Mouse (Mus musculus) left cerebral cortex, adult 18-20 months (tissue): Measurements from ENCODE around the gene Hk1. TPM values are rescaled to one million over a fixed set of nuclear protein-coding genes. Genes with fewer than 3 reads are reported as not detected.

ENCODE experiments used
- DNase-seq, 2 experiments: peaks; one replicate each; pipeline ENCODE4 v3.0.0; 2021 to 2022; ENCODE audit warnings: low spot score in 2 of 2, mixed read lengths in 1 of 2
- total RNA-seq, 2 experiments: library from RNA; stranded (reverse); gene quantifications; 2 replicates each; pipeline ENCODE4 v1.2.3; 2021

Hk1 gene
- total RNA-seq, 2 experiments from 2014 or later, result 311 to 318 TPM

DNA sequence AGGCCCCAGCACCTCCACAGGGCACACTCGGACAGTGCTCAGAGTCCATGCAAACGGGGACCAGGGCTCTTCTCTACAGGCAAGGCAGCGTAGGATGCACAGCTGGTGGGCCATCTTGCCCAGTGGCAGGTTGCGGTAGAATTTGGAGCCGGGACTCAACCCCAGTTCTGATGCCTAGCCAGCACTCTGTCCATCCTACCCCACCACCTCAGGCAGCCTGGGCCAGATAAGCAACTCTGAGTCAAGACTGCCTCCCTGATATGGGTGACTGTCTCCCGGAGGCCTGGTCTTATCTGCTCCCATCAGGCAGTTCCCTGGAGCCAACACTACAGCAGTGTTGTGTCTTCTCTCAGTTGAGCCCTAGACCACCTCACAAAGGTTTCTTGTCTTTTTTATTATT is 37.2 kb downstream of the Hk1 start:
- no peak for DNase-seq

DNA sequence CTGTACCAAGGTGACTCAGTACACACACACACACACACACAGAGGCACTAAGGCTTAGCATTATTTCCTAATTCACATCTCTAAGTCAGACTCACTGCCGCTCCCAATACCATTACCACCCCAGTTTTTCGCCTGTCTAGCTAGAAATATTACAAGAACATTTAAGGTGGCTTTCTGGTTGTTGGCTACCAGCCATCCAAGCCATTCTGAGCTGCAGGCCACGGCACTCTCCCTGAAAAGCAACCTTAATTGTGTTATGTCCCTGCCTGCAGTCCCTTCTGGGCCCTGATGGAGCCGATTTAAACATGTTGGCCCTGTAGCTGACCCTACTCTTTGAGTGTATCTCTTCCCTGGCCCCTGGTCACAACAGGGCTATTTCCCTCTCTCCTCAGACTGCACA is 37.8 kb downstream of the Hk1 start:
- DNase-seq, result no peak

DNA sequence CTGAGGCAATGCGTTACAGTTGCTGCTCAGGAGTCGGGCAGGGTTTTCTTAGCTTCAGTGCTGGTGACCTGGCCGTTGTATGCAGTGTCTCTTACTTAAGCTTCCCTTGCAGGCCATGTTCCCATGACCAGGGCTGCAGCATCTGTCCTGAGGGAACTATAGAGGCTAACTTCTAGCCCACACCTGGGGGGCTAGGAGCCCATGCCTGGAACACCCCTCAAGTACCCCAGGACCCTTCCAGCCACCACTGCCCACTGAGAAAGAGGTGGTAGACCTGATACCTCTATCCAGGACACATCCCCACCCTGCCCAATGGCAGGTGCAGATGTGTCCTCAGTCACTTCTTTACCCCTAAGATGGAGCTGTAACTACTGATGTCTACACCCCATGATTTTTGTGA is 38.7 kb downstream of the Hk1 start:
- DNase-seq, result no peak

DNA sequence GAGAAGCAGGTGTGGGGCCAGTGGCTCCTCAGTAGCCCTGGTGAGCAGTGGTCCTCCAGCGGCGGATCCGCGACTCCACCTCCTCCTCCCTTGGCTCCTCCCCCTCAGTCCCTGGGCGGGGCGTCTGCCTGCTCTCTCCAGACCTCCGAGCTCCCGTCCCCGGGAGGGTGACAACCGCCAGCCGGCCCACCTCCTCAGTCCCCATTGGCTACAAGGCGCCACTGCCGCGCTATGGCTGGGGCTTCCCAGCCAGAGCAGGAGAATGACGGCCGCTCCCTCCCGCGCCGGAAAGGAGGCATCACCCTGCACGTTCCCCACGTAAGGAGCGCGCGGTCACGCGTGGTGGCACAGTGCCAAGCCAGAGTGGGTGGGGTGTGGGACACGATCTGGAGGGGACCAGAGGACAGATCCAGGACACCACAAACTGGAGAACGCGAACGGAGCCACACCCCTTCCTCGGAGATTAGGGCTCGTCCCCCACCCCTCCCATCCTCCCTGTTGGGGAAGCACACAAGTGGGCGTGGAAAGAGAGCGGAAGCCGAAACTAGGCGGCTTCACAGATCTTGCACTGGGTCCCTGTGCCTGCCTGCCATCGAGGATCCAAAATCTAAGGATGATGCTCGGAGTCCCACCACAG is 39.5 kb downstream of the Hk1 start:
- DNase-seq, result peak; percentile 96 to 98

DNA sequence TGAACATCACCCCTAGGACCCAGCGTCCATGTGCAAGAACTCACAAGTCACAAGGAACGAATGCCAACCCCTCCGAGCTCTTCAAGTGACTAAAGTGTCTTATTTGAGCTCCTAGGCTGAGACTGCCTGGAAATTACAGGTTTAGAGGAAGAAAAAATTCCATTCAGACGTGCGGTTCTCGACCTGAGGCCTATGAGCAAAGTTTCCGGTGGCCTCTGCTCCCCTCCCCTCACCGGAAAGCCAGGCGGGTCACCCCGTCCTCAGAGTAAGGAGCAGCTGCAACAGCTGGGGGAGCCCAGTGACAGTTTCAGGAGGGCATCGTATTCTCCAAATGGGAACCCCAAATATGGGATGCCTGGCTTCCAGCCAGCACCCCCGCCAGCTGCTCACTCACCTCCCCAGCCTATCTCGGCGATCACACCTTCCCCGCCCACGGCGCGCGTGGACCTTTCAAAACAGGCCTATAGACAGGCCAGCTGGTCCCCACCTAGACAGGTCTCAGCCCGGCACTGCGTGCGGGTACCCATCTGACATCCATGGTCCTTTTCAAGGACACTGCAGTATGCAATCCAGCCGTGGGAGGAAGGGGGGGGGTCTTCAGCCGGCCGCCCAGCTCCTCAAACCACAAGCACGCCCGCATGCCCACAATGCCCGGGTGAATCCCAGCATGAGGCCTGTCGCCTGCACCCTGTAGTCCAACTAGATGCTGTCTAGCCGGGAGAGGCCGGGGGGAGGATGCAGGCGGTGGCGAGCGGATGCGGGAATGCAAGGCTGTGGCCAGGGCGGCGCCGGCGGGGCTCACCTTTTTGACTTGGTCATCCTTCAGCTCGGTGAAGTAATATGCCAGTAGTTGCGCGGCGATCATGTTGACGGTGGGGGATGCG is 40.3 kb downstream of the Hk1 start:
- peak; percentile 66 to 69 for DNase-seq

DNA sequence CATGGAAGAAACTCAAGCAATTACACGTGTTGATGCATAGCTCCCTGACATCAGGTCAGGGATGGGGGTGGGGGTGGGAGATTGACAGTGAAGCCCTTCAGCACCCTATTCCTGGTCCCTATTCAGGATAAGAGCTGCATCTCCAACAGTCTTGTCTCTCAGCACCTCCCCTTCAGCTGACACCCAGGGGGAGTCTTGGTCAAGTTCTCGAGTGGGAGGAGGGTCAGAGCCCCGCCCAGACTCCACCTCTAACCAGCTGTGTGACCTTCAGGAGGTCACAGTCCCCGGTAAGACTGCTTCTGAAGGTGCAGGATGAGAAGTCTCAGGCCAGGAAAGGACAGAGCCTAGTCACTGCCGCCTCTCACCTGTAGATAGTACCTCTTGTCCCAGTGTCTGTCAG is 41.1 kb downstream of the Hk1 start:
- DNase-seq, result no peak

DNA sequence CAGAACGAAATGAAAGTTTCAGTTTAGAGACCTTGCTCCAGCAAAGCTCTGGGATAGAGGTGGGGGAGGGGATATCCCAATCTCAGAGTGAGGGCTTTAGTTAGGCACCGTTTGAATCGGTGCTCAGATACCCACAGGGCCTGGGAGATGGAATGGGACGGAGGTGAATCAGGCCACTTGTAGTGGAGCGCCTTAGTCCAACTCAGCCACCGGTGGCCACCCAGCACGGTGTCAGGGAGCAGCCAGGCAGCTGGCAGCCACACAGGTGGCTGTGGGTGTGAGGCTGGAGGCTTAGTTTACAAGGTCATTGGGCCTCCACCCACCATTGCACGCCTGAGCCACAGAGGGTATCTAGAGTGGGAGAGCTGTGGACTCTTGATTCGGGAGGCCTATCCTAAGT is 41.5 kb downstream of the Hk1 start:
- no peak for DNase-seq

DNA sequence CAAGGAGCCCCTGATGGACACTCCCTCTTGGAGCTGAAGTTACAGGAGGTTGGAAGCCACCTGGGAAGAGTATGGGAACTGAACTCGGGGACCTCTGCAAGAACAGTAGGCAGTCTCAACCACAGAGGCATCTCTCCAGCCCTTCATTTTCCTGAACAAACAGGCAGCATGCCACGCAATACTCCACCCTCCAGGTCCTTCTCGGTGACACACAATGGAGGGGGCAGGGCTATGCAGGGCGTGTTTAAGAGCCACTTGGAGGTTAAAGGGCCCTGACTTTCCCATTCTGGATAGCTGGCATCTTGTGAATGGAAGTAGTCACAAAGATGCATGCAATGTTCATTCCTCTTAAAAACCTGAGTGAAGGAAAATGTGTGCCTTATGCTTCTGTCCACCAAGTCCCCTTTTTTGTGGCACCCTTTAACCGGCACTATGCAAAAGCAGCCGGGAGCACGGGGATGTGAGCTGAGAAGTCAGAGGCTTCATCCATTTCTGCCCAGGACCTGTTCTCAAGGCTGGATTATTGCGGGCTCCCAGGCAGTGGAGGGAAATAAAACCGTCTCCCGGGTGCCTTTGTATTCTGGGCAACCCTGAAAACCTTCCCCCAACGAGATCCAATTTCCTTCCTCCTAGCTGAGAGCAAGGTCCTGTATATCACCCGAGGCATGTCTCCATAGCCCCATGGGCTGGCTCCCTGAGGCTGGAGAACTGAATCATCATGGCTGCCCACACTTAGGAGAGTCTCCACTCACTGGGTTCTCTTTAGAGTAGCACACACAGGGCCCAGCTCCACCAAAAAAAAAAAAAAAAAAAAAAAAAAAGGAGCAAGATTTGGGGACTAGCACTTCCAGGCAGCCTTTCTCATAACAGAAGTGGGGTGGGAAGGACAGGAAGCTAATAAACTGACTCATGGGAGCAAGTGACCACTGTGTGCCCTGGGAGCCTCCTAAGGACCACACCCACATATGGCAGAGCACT is 42.8 kb downstream of the Hk1 start:
- DNase-seq, result no peak

DNA sequence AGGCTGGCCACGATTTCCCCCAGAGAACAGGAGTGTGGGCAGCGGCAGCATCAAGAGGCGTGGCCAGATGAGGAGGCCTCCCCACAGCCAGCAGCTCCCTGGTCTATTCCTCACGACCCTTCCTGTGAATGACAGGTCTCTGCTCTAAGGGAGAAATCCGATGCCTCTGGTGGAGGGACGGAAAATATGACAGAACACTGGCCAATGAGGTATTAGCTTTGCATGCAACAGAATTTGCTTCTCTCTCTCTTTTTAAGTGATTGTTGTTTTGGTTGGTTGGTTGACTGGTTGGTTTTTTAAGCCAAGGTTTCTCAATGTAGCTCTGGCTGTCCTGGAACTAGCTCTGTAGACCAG is 44.3 kb downstream of the Hk1 start:
- no peak for DNase-seq

DNA sequence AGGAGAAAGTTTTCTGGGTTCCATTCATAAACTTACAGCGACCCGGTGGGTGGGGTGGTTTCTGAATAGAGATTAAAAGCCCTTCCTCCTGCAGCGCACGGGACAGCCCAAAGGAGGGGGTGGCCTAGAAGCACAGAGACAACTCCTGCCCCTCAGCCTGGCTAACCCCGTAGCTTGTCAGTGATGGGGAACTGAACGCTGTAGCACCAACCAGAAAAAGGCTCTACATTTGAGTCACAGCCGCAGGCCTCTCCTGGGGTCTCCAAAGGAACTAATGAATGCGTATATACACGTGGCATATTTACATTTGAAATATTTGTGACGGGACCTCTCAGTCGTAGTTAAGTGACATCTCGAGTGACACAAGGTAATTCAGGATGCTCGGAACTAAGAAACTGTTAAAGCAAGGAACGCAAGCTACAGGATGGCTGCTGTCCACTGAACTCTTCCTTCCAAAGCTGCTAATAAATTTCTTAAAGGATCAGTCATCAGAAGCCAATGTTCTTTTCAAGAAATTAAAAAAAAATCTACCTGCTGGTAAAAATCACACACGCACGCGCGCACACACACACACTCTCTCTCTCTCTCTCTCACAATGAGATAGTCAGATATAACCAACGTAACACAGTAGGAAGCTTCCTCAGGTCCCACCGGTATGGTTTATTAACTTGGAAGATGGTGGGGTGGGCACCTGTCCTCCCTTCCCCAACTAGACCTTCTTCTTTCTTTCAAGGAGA is 44.9 kb downstream of the Hk1 start:
- no peak for DNase-seq

DNA sequence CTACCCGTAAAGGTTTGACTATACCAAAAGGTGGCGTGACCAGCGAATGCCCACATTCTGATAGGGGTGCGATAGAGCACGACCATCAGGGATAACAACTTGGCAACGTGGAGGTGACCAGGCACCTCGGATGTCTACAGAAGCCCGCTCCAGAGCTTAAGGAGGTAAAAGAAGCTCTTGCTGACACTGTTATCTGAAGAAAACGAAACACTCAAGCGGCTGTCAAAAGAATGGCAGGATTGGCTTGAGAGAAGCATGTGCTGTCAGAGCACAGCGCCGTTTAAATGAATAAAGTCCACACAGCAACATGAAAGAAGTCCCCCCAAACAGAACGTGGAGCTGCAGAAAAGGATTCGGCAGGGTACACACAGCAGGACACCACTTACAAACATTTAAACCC is 46.4 kb downstream of the Hk1 start:
- no peak for DNase-seq

DNA sequence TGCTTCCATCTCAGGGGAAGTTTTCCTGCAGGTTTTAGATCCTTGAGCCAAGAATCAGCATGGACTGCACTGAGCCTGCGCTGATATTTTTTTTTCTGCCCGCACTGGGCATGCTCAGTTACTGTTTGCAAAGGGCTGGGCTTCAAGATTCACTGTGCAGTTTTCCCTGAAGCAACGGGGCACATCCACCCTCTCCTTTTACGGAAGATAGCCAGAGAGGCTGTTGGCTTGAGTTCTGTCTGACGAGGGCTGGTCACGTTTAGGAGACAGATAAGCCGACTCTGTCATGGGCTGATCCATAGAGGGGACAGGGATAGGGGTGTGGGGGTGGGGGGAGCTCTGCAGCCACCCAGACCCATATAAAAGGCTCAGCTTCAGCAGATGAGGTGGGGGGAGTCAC is 47.2 kb downstream of the Hk1 start:
- peak; percentile 49 to 59 for DNase-seq

DNA sequence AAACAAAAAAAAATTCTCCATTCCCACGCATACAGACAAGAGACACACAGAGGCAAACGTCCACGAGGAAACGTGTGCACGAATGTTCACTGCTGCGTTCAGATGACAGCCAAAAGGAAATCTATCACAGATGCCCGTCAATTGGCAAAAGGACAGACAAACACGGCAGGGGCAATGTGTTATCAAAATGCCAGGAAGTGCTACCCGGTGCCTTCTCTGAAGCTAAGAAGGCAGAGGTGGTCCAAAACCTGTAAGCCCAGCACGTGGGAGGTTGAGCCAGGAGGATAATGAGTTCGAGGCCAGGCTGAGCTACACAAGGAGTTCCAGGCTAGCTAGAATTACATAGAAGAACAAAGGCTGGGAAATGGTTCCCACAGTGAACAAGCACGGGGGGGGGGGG is 47.9 kb downstream of the Hk1 start:
- DNase-seq, result no peak

DNA sequence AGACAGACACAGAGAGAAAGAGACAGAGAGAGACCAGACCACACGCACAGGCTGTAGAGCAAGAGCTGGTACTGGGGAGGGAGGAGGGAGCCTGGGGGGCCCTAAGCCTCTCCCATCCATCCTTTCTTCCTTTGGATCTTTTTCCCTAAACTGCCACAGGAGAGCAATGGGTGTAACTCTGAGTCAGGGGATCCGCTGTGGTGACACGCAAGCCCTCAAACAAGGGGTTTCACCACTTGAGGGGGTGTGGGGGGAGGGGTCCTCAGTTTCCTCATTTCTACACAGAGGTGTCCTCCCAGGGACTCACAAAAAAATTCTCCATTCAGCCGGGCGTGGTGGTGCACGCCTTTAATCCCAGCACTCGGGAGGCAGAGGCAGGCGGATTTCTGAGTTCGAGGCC is 48.4 kb downstream of the Hk1 start:
- no peak for DNase-seq

DNA sequence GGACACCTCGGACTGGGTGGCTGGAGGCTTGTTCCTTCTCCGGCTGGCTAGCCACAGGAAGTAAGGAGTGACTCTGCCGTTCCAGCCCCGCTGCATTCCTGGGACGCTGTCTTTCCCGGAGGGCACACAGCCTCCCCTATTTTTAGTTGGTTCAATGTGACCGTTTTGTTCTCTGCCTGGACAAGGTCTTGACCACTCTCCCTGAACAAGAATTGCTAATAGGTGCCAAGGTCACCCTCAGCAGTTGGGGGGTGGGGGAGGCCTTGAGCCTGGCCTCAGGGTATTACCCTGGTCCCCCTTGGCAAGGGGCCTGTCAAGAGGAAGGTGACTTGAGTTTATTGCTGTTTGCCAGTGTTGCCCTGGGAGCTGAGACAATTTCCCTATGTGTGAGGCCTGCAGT is 49.9 kb downstream of the Hk1 start:
- DNase-seq, result no peak

DNA sequence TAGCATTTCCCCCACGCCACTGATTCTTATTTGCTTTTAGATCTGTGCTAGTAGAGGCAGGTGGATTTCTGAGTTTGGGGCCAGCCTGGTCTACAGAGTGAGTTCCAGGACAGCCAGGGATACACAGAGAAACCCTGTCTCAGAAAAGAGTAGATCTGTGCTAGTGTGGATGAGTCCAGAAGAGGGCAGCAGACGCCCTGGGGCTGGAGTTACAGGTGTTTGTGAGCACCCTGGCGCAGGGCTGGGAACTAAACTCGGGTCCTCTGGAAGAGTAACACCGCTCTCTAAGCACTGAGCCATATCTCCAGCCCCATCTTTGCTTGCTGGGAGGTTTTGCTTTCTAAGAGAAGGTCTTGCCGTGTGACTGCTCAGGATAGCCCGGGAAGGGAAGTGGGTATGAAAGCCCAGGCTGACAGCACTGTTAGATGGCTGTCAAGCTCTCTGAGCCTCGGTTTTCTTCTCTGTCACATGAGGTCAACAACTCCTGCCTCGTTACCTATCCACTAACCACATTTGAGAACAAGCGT is 50.8 kb downstream of the Hk1 start:
- DNase-seq, result no peak

DNA sequence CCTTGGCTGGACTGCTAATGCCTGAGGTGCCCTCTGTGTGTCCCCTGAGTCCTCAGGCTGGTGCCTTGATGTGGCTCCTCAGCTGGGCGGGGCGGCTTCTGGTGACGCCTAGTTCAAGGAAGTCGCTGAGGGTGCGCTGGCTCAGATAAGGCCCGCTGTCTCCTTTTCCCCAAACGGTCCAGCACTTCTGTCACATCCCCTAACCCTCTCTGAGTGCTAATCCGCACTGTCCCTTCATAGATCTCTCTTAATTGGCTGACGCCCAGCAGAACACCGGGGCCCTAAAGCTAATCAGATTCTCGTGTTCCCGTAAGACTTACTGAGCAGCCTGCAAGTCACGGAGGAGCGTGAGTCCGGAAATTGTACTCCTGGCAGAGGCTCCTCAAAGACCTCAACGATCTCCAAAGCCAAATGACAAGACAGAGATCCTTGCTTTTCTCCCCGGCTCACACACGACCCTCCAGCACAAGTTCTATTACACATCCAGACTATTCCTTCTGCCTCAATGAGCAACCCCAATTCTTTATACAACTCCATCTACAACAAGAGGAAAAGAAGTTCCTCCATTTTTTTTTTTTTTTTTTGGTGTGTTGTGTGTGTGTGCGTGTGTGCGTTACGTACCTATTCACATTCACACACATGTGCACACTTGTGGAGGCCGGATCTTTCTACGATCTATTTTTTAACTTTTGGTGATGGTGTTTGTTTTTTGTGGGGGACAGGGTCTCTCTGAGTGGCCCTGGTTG is 52.0 kb downstream of the Hk1 start:
- no peak for DNase-seq

DNA sequence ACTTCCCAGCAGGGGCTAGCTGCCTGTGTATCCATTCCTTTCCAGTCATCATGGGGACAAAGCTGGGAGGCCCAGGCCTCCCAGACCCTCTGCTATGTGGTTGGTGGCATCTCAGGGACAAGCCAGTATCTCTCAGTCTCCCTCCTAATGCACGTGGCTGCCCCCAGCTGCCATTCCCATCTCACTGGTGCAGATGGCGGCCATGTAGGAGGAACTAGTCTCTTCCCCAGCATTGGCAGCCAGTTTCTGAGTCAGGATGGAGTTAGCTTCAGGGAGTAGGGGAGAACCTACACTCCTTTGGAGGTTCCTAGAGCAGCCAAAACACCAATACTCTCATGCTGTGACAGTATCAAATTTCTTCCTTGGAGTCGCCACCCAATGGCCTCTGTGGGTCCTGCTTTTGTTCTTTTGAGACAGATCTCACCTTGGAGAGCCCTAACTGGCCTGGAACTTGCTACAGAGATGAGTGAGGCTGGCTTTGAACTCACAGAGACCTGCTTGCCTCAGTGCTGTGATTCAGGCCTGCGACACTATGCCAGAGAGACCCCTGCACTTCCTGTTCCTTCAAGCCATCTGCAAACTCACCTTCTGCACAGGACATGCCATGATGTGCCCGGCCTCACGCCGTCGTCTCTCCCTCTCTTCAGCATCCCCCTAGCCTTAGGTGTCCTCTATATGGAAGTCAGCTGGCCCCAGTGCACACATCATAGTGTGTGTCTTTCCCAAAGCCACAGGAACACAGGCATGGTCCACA is 52.7 kb downstream of the Hk1 start:
- DNase-seq, result no peak

DNA sequence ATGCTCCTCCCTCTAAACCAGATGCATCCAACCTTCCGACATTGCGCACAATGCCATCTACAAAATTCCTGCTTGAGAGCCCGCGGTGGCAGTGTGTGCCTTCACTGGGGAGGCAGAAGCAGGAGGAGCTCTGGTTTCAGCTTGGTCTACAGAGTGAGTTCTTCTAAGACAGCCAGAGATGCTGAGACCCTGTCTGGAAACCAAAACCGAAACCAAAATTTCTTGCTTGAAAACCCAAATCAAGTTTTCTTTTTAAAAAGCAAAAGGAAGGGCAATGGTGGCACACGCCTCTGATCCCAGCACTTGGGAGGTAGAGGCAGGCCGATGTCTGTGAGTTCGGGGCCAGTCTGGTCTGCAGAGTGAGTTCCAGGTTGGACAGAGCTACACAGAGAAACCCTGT is 53.7 kb downstream of the Hk1 start:
- no peak for DNase-seq
